Mouse (Mus musculus) liver, adult 2 months (tissue): ENCODE measurements around the gene Ston1.

ENCODE experiments used
- CTCF ChIP-seq: fragments of 200-500 bp; IDR thresholded peaks from 2 replicates; pipeline ENCODE4 v1.5.1; 2011; ENCODE audit warnings: low read depth, low read length, control low read depth
- POLR2A ChIP-seq: fragments of 200-500 bp; IDR thresholded peaks from 2 replicates; pipeline ENCODE4 v1.6.1; 2011; ENCODE audit warnings: low read length, control low read depth; ENCODE audit not compliant: insufficient read depth; ENCODE audit errors: extremely low read depth

DNA sequence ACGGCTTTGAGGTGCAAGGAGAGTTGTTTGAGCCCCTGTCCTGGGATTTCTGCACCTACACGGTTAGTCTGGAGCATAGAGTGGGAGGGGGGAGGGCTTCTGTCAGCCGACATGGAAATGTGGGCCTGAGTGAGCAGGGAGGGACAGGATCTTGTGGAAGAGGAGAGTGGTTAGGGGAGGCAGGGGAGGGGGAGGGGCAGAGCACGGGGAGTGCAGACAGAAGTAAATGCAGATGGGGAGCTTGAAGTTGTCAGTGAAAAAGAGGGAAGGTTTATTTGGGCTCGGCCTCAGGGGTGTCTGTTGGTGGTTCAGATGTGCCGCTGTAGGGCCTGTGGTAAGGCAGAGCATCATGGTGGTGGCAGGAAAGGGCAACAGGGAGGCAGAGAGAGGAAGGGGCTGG lies 44.9 kb upstream of the Ston1 start:
- TF ChIP-seq POLR2A (no peak), CTCF (no peak)
